Mouse (Mus musculus) thymus, postnatal 36 days (tissue): ENCODE results near the gene Ifitm1.
A peak's percentile ranks its signal among the peaks of the same experiment; 100 is the strongest.

Experiments
- DNase-seq, 2 experiments: peaks; one replicate each; pipeline ENCODE4 v3.0.0; 2022; ENCODE audit warnings: mixed read lengths in 2 of 2

Gene Ifitm1

DNA sequence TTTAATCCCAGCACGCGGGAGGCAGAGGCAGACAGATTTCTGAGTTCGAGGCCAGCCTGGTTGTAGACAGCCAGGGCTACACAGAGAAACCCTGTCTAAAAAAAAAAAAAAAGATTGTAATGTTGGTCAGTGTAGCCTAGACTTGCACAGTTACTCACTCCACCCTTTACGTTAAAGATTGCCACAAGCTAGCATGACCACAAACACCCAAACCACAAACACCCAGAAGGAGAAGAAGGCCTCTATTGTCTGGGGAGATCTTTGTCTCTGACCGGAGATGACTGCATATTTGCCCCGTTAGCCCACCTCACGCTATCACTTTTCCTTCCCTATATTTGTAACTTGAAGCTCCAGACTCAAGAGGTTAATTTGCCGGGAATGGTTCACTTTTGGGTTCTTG, 14.7 kb downstream of the Ifitm1 start:
- no peak for DNase-seq

DNA sequence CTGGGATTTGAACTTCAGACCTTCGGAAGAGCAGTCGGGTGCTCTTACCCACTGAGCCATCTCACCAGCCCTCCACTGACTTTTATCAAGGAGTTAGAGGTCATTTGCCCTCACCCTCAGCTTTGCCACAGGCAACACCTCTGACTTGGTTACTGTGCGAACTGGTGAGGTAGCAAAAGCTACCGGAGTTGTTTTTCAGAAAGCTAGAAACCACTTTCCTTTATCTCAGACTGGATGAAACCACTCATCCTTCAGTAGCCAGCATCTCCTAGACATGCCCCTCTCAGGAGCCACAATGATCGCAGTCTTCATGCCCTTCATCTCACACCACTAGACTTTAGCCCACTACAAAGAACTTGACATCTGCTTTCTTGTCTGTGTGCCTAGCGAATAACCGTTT, 15.9 kb downstream of the Ifitm1 start:
- DNase-seq, result no peak

DNA sequence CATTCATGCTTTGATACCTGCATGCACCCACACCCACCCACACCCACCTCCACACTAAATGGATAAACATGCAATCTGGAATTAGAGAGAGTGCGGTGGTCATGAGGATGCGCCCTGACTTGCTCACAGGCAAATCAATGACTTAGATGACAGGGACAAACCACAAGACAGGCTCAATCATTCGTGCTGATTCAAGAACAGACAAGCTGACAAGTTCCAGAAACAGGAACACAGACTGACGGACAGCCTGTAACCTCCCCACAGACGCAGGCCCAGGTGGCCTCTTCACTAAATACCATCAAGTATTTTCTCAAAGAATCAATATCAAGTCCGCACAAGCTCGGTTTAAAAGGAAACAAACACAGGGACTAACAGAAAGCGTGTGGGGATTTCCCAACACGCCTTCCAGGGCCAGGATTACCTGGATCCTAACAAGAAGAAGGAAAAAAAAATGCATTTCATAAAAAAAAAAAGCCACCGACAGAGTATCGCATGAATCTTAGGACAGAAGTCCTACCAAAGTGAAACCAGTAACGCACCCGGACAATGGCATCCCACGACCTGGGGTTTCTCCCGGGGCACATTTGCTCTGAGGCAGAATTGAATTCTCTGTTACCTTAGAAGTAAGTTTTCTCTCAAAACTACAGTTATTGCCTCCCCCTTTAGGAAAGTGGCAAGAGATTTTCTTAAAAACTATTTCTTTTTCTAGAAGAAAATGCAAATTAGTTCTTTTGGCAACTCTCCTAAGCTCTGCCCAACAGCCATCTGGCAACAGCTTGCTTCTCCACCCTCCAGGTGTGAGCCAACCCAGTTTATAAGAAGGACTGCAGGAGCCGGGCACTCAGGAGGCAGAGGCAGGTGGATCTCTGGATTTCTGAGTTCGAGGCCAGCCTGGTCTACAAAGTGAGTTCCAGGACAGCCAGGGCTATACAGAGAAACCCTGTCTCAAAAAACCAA, 20.4 kb downstream of the Ifitm1 start:
- no peak for DNase-seq

DNA sequence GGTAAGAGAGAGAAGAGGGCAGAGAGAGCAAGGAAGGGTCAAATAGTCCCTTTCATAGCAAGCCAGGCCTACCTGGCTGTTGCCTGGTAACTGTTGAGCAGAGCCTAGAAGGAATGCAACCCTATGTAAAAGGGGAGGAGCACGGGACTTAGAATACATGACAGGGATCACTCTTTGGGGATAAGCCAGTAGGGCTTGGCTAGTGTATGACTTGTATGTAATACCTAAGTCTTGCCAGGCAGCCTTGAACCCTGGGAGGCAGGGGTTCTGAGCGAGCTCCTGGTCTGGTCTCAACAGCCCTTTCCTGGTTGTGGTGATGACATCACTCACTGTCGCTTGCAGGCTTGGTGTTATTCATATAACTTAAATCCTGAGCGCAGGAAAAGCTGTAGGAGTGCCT, 22.0 kb downstream of the Ifitm1 start:
- no peak for DNase-seq

DNA sequence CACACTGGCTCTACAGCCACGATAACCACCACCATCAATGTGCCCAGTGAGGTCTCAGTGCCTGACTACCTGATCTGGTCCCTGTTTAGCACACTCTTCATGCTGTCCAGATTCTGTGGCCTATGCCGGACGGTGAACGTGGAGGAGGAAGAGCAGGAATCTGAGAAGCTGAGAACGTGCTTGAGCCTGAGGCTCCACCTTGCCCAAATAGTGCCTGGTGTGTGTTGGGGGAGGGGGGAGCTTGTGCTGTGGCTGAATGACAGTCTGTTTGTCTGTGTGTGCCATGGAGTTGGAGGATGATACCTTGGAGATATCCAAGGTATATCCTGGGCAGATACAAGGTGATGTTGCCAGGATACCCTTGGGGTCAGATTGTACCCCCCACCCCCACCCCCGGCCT, 23.2 kb downstream of the Ifitm1 start:
- no peak for DNase-seq

DNA sequence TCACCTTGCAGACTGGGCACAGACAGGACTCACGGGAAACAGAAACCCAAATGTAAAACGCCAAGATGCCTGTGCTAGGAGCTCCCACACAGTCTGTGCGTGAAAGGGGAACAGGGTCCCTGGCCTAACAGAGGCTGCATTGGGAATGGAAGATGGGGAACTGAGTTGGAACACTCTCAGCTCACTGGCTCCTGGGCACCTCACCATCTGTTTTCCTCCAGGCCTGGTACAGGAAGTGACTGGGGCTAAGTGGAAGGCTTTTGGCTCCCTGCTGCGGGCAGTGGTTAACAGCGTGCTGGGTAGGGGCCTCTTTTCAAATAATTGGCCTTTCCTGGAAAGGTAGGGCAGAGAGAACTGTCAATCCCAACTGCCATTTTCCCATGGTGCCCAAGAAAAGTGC, 23.6 kb downstream of the Ifitm1 start:
- no peak for DNase-seq

DNA sequence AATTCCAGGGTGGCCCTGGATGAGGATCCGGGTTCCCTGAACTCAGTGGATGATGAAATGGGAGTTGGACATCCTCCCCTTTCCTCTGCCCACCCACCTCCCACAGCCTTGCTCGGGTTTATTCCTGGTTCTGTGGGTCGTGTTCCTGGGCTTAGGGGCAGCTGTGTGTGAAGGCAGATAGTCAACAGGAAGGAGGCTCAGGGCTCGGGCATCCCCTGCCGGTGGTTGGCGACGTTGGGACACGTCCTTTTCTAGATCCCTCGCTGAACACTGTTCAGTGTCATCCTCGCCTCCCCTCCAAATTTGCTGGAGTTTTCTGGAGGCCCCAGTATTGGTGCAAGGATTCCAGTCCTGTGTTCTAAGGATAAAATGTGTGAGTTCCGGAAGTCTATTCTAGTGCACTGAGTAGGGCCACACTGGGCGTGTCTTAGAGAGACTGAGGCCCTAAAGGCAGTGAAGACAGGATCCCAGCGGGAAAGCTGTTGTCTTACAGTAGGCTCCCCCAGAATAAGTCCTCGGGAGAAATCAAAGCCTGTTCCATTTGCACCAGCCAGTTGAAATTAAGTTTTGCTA, 24.2 kb downstream of the Ifitm1 start:
- DNase-seq, result no peak

DNA sequence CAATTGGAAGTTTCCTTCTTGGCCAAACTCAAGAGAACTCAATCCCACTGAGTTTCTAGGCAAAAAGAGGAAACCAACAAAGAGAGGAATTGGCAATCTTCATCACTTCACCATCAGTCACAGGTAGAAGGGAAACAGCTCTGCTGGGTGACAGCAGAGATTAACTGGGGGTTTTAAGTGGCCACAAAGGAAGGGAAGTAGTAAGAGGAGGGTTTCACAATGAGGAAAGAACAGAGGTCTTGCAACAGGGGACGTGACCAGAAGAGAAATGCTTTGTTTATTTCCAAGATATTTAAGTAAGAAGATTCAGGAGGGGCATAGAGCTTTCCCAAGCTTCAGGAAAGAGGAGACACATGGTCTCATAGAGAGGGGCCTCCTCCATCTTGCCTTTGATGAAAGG, 30.8 kb downstream of the Ifitm1 start:
- no peak for DNase-seq

DNA sequence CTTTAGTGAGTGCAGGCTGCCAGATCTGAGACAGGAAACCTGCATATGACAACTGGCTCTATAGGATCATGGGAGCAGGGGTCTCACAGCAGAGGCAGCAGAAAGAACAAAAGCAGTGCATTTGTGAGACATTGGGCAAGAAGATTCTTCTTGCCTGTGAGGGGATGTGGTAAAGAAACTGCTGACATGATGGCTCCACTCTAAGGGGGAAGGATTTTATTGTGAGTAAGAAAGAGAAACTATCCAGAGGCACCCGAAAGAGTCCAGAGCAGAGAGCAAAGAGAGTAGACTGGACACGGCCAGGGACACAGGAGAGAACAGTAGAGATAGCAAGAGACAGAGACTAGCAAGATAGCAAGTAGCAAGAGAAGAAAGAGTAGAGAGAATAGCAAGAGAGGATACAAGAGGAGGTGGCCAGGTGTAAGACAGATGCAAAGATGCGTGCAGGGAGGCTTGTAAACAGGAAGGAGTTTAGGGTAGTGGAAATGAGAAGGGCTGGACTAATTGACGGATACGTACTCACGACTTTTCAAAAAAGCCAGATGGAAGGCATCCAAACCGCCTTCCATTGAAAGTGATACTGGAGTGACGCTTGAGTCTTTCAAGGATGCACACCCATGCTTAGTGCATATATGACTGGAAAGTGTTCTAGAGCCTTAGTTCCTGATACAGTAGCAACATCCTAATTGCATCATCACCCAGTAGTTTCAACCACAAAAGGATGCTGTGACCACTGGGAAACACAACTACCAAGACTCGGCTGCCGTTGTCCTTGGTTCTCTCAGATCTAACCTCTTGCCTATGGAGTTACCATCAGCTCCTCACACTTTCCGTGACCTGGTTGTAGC, 32.1 kb downstream of the Ifitm1 start:
- DNase-seq, result no peak

DNA sequence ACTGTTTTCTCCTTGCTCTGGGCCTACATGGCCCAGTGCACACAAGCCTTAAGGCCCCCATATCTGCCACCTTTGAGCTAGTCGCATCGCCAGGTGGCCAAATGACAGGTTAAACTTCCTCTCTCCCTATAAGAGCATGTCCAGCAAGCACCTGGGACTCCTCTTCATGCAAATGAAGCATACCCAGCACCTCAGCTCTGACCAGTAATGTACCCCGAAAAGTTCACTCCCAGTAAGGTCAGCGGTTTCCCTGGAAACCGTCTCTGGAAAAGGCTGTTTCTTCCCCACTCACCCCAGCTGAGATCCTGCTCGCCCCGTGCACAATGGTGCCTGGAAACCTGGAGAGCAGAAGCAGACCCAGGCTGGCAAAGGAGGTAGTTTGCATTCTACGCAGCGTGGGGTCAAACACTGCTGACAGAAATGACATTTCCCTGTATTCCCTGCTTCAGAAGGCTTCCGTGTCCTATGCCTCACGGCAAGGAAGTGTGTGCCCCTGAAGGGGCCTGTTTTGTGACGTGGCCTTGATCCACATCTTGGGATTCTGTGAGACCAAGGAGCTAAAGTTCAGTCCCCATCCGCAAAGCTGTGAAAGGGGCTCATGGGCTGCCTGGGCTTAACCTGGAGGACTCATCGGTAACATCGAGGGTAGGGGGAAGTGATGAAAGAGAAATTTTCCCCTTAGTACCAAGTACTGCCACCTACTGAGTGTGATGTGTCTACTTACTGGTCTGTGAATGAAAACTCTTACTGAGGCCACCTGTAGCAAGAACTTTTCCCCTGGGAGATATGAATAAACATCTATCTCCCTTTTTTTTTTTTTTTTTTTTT, 34.1 kb downstream of the Ifitm1 start:
- DNase-seq, result no peak

DNA sequence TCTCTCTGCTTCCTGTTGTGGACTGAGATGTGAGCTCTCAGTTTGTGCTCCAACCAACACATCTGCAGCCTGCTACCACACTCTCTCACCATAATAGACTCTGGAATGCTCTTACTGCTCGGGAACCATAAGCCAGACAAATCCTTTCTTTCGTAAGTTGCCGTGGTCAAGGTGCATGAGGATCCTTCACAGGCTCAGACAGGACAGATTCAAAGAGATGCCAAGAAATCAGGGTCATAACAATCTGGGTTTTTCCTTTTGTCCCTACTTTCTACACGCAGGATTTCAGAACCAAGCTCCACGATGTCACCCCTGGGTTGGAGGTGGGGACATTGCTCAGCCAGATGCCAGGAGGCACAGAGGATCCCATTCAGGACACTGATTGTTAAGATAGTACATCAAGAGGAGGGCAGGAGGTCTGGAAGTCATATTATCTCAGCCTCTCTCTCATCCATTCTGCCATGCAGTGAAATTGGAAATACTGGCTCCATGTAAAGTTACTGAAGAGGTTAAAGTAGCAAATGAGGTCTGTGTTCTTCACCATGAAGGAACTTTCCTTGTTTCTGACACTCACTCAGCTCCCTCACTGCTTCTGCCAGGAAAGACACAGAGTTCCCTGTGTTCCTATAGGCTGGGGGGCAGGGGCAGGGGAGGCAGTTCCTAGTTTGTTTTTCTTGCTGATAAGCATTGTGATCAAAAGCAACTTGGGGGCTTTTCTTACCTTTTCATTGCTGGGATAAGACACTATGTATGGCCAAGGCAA, 36.4 kb downstream of the Ifitm1 start:
- no peak for DNase-seq

DNA sequence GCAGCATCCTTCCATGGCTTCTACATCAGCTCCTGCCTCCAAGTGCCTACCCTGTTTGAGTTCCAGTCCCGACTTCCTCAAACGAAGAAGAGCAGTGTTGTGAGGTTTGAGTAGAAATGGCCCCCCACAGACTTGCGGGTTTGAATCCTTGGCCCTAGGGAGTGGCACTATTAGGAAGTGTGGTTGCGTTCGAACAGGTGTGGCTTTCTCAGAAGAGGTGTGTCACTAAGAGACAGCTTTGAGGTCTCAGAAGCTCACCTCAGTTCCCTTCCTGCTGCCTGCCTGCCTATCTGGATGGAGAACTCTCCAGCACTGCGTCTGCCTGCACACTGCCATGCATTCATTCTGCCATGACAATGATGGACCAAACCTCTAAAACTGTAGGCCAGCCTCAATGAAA, 39.4 kb downstream of the Ifitm1 start:
- DNase-seq, result no peak

DNA sequence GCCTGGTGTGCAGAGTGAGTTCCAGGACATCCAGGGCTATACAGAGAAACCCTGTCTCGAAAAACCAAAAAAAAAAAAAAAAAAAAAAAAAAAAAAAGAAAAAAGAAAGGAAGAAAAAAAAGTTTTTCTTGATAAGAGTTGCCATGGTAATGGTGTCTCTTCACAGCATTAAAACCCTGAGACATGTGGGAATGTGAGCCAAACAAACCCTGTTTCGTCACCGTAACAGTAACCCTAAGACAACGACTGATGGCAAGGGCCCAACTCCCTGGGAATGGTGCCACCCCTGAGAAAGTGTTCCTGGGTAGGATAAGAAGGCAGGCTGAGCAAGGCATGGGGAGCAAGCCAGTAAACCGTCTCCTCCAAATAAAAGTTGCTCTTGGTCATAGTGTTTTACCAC, 39.9 kb downstream of the Ifitm1 start:
- no peak for DNase-seq

DNA sequence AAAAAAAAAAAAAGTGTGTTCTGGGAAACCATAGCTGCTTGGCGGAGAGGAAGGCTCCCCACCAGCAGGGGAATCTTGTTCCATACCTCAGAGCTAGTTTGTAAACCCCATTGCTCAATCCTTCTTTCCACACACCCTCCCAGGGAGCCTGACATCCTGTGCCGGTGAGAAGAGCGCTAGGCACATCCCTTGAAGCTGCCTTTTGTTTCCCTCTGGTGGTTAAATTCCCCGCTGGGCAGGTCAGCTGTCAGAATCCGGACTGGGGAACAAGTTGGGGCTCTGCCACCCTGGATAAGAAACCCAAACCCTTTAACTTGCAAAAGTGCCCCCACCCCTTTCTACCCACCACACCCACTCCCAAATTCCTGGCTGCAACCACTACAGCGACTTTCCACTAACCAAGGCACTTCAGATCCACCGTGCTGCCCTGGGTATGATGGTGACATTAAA, 41.3 kb downstream of the Ifitm1 start:
- no peak for DNase-seq

DNA sequence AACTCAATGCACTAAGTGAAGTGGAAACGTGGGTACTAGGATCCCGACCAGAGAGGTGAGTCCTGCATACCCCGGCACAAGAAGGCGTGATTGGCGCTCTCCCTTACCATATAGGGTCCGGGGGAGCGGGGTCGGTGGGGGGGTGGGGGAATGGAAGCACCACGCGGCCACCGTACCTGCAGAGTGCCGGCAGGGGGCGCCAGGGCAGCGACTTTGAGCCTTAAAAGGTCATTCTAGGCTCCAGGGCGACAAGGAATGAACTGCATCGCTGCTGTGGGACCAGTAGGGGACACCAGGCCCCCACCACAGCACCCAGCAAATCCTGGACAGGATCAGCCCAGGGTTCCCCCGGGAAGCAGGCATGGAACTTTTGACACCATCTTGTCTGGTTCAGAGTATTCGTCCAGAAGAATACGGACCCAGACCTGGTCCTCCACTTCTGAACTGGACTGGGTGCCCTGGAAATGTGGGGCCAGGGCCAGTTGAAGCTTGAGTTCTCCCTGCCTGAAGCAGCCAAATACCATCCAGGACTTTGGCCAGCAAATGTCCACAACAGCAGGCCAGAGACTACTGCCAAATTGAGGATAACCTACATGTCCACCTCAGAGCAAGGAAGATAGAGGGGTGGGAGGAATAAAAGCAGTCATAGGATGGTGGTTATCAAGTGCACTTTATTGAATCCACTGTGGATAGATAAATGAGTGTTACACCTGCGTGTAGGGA, 42.1 kb downstream of the Ifitm1 start:
- peak; percentile 67 to 74 for DNase-seq

DNA sequence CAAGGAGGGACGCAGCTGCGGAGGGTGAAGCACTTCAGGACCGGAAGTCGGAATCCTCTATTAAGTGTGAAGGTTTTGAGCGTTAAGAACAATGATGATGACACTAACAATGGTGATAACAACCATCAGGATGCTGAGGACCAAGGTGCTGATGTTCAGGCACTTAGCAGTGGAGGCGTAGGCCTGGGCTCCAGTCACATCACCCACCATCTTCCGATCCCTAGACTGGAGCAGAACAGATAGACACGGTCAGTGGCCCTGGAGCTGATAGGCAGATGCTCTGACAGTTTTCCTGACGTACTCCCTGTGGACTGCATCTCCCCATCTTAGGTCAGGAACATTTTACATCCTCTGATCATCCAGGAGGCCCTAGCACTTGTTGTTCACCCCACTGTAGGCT, 42.6 kb downstream of the Ifitm1 start:
- no peak for DNase-seq

DNA sequence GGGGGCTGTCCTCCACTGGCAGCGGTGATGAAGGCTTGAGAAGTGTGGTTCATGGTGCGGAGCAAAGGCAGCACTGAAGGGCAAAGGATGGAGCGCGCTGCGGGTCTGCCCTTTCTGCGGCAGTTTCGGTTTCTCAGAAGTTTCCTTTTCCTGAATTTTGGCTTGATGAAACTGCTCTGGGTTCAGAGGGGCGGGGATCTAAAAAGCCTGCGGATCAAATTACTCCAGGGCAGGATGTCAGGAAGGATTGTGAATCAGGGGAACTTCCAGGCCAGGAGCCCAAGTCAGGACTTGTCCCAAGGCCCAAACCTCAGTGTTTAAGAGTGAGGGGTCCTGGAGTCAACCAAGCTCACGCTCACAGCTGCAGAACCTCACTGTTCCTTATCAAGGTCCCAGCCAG, 43.6 kb downstream of the Ifitm1 start, which contains the start of gene Ifitm3:
Ifitm3 (minus strand) TSS at position 178 of the 400 bp plus-strand sequence.
- DNase-seq, result peak in 1 of 2 experiments; percentile 12

DNA sequence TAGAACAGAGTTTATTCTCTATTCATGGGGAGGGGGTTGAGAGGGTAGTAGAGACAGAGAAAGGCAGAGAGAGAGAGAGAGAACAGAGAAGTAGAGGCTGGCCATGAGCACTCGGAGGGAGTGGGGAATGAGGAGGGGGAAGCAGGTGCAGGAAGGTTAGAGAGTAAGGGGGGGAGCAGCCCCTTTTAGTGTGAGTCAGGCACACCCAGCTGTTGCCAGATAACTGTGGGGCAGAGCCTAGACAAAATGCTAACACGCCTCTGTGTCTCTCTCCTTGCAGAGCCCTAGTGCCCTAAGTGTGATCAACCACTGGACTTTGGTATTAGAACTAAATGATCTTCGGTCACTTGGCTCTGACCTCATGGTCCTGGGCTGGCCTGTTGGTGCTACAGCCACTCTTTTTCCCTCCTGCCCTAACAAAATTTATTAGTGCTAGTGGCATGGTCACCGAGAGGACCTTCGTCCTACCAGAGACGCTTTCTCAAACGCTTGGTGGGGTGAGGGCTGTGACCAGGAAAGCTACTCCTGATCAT, 44.3 kb downstream of the Ifitm1 start:
- no peak for DNase-seq

DNA sequence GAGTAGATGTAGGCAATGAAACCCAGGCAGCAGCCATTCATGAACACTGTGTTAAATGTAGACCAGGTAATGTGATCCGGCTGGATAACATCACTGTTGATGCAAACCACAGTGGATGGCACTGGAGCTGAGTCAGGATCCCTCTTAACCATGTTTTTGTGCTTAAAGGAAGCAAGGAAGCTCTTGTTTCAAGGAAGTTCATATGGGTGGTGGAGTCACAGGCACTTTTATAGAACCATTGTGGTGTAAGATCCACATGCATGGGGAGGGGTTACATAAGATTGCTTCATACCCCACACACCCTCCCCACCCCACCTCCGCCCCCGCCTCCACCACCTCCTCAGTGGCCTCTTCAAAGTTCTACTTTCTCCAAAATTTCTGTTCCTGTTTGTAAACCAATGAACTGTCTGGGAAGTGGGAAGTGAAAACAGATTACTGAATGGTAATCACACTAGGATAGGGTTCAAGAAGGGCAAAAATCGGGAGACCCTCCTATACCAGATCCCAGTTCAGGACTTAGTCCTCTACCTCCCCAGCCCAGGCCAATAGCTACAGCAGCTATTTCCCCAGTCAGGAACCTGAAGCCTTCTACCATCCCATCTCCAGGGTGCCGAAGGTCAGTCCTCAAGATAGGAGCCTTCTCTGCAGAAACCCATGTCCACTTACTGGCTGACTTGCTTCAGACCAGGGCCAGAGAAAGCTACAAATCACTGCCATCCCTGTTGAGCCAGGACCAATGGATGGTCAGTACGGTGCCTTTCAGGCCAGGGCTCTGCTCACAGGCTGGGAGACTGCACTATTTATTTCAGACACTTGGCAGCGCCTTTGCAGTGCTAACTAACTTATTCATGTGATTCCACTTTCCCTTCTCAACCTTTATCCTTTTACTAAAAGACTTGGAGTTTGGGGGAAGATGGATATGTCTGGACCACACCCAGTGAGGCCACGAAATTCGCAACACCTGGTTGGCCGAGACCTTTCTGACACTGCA, 50.0 kb downstream of the Ifitm1 start:
- no peak for DNase-seq
